Mouse (Mus musculus): ENCODE measurements around the gene Eef1akmt2.
A peak's percentile ranks its signal among the peaks of the same experiment; 100 is the strongest.

Gene Eef1akmt2

DNA sequence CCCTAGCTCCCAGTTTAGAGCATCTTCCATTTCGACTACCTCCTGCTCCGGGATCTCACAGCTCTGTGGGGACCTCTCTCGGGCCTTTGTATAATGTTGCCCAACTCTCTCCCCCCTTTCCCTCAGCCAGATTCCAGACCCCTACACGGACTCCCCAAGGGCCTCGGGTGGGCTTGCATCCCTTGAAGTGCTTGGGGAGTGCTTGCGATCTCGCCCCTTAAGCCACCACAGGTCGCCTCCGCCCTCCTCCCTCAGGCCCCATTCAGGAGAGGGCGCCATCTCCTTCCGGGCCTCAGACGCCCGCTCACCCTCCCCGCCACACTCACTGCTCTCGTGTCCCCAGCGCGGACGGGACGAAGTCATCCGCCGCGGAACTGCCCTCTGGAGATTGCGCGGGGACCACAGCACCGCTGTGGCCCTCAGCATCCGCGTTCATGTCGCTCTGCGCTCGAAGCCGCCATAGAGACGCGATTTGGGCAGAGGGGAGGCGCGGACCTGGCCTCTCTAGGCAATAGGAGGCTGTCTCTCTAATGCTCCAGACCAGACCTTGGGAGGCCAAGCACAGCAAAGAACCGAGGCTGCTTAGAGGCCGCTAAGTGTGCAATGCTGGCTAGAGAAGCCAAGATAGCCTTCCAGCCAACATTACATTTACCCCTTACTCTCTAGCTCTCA is at the start of gene Eef1akmt2:
Gene Eef1akmt2, minus strand, starts transcription at position 501 of the 672 bp plus-strand sequence.
- ATAC-seq (ENCODE audit: insufficient number of reproducible peaks, low FRiP score, low TSS enrichment), result peak; percentile 91

GRCm38 (mm10) chr7:132900826-132901531 is 48.5 kb upstream of the Eef1akmt2 start:
- ATAC-seq (ENCODE audit: insufficient number of reproducible peaks, low FRiP score, low TSS enrichment), result no peak

DNA sequence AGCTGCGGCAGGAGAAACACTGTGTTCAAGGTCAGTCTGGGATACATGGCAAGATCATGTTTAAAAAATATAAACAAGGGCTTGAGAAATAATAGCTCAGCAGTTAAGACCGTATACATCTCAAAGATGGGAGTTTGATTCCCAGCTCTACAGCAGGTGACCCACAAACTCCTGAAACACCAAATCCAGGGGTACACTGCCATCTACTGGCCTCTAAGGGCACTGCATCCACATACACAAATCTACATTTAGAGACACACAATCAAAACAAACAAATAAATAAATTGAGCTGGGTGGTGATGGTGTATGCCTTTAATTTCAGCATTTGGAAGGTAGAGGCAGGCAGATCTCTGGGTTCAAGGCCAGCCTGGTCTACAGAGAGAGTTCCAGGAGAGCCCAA is 45.8 kb upstream of the Eef1akmt2 start:
- ATAC-seq (ENCODE audit: insufficient number of reproducible peaks, low FRiP score, low TSS enrichment), result no peak

GRCm38 (mm10) chr7:132897258-132897657 is 44.8 kb upstream of the Eef1akmt2 start:
- ATAC-seq (ENCODE audit: insufficient number of reproducible peaks, low FRiP score, low TSS enrichment), result no peak

GRCm38 (mm10) chr7:132896206-132896815 is 43.8 kb upstream of the Eef1akmt2 start:
- ATAC-seq (ENCODE audit: insufficient number of reproducible peaks, low FRiP score, low TSS enrichment), result no peak

GRCm38 (mm10) chr7:132894841-132895555 is 42.5 kb upstream of the Eef1akmt2 start:
- 0 out of 2 replicates have a peak, but pooled peaks have one; percentile 11 for ATAC-seq (ENCODE audit: insufficient number of reproducible peaks, low FRiP score, low TSS enrichment)

DNA sequence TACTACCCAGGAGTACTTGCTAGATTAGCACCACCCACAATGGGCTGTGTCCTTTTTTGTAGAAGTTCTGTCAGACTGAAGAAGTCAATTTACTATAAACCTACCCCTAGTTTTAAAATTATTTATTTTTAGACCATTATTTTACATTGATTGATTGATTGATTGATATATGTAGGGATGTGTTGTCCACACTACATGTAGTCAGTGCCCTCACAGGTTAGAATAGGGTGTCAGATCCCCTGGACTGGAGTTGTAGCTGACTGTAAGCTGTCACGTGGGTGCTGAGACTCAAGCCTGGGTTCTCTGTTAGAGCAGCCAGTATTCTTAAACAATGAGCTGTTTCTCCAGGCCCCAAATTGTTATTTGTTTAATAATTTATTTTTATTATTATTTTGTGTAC is 40.9 kb upstream of the Eef1akmt2 start:
- ATAC-seq (ENCODE audit: insufficient number of reproducible peaks, low FRiP score, low TSS enrichment), result no peak

DNA sequence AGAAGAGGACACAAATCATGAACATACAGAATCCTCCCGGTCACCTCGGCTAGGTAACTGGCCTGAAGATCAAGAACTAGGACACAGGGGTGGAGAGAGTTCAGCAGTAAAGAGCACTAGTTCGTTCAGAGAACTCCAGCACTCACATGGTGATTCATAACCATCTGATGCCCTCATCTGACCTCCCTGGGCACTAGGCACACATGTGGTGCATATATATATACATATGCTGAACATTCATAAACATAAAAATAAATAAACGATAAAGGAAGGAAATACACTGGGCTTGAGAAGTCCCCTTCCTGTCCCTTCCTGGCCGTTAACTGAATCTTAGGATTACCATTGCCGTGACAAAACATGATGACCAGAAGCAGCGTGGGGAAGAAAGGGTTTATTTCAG is 40.3 kb upstream of the Eef1akmt2 start:
- no peak for ATAC-seq (ENCODE audit: insufficient number of reproducible peaks, low FRiP score, low TSS enrichment)

DNA sequence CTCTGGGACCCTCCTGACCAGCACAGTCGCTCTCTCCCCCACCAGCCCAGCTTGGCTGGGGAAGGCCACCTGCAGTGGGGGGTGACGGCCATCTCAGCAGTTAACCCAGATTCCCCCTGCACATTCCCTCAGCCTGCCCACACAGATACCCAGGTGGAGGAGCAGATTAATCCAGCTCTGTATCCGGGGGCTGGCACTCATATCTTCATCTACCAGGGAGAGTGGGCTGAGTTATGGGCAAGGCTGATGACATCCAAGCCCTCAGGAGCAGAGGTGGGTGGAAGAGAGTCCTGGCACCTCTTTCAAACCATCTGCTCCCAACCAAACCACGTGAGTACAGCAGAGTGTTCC is 39.8 kb upstream of the Eef1akmt2 start:
- ATAC-seq (ENCODE audit: insufficient number of reproducible peaks, low FRiP score, low TSS enrichment), result peak; percentile 89

- ATAC-seq (ENCODE audit: insufficient number of reproducible peaks, low FRiP score, low TSS enrichment), result peak; percentile 66
Measured at GRCm38 (mm10) chr7:132891561-132892310, 39.3 kb upstream of the Eef1akmt2 start.

DNA sequence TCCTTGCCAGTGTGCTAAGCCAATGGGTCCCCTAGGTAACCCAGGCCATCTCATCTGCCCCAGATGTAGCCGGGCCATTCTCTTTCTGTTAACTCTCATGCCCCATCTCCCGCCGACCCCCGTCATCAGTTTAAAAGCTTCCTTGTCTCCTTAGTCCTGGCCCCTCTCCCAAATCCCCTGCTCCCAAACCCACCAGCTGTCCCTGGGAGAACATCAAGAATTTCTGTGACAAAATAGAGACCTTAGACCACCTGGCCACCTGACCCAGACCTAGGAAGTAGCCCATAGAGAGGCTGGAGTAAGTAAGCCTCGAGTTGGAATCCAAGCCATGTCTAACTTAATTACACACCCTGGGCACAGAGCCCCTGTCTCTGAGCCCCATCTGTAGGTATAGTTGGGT is 37.7 kb upstream of the Eef1akmt2 start:
- ATAC-seq (ENCODE audit: insufficient number of reproducible peaks, low FRiP score, low TSS enrichment), result no peak

DNA sequence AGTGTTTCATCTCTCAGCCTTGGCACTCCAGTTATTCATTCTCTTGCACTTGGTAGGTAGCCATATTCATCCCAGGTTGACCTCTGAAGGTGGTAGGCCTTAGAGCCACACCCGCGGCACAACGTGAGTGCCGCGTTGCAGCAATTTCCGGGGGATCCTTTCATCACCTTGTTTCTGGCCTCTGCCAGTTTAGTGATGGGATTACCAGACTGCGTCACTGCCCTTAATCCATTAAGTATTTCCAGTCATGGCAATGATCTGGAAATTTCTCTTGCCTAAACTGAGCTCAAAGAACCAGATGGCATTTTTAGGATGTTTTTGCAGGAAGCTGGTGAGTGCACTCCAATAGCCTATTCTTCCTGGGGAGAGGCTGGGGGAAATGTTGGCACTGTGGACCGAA is 37.2 kb upstream of the Eef1akmt2 start:
- no peak for ATAC-seq (ENCODE audit: insufficient number of reproducible peaks, low FRiP score, low TSS enrichment)

GRCm38 (mm10) chr7:132888518-132889249 is 36.2 kb upstream of the Eef1akmt2 start:
- no peak for ATAC-seq (ENCODE audit: insufficient number of reproducible peaks, low FRiP score, low TSS enrichment)

- no peak for ATAC-seq (ENCODE audit: insufficient number of reproducible peaks, low FRiP score, low TSS enrichment)
Measured at GRCm38 (mm10) chr7:132888052-132888451, 35.6 kb upstream of the Eef1akmt2 start.

DNA sequence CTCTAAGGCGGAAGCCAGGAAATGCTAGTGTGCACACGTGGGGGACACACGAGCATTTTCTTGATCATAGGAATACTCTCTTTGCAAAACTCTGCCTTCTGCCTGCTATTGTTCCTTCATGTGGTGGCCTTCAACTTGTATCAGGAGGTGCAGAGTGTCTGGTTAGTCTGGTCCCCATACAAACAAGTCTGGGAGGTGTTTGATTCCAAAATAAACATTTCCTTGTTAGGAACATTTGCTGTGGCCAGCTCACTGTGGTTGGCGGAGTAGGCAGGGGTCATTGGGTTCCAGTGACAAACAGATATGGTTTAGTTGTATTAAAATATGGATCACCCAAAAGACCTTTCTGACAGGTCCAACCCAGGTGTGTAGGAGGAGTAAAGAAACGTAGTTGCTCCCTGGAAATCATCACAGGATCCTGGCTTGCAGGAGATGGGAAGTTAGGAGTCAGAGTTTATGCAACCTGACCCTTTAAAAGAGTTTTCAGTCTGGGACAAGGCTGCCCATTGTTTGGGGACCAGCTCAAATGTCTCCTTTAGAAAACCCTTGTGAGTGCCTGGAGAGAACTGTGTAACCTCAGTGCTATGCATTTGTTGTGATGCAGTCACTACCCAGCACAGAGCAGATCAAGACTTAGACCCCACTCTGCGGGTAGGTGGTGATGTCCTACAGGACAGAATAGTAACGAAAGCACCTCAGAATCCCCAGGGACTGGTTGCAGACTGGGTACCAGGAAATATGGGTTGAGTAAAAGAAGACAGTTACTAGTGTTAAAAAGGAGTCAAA is 34.7 kb upstream of the Eef1akmt2 start:
- ATAC-seq (ENCODE audit: insufficient number of reproducible peaks, low FRiP score, low TSS enrichment), result no peak

- no peak for ATAC-seq (ENCODE audit: insufficient number of reproducible peaks, low FRiP score, low TSS enrichment)
Measured at GRCm38 (mm10) chr7:132884031-132884430, 31.6 kb upstream of the Eef1akmt2 start.

GRCm38 (mm10) chr7:132882343-132882742 is 29.9 kb upstream of the Eef1akmt2 start:
- ATAC-seq (ENCODE audit: insufficient number of reproducible peaks, low FRiP score, low TSS enrichment), result no peak

DNA sequence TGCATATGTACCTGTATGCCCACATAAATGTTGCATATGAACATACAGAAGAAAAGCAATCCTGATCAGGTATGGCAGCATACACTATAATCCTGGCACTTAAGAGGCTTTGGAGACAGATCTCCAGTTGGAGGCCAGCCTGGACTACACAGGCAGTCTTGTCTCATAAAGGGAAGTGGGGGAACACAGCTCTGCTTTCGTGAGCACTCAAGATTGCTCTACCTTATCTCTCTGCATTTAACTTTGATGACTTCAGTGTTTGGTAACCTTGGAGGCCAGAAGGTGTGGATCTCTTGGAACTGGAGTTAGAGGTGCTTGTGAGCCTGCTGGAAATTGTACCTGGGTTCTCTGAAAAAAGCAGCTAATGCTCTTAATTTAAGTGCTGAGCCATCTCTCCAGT is 27.8 kb upstream of the Eef1akmt2 start:
- ATAC-seq (ENCODE audit: insufficient number of reproducible peaks, low FRiP score, low TSS enrichment), result no peak
